ENCODE assay signal across 14 mouse cellular contexts in the genomic region with DNA sequence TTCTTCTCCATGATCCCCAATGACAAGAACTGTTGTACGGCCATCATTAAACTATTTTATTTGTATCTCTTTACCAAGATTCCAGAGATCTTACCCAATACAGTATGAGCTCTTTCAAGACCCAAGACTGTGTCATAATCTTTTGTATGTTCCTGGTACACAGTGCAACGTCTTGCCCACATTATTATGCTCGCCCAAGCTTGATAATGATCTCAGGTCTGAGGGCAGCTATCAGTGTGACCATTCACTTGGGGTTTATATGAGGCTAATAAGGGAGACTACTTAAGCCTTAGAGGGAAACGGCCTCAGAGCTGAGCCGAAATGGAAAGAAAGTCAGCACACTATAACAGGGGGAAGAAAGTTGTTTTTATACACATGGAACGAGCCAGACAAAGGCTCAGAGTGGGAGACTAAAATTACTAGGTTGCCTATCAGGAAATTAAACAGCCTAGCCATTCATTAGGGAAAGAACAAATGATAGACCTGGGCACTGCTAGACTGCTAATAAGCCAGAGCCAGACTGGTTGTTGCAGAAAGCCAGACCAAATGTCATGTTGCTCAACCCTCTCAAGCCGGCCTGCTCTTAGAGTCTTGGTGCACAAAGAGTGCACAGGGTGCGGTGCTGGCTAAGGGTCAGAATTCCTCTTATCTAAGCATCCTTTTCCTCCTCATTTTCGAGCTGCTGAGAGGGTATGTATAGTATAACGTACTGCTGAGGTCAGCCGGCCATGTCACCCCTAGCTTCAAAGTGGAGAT. TPM values are rescaled to one million over a fixed set of nuclear protein-coding genes. Genes with fewer than 3 reads are reported as not detected.
"Had no signal": no experiment of that assay in that cellular context is flagged by ENCODE, and none has a peak within 500 bp of the region (broad histone marks: within the 10 kb centered on the region; RNA-seq: fewer than 3 reads in every experiment).

No protein-coding gene starts in this region.

- H3K27ac ChIP-seq: kidney, postnatal 0 days; limb, embryonic 15.5 days; liver, embryonic 12.5 days; lung, embryonic 15.5 days; midbrain, embryonic 12.5 days; neural tube, embryonic 13.5 days; stomach, embryonic 15.5 days had no signal

- H3K9ac ChIP-seq: limb, embryonic 15.5 days; liver, embryonic 12.5 days; lung, embryonic 15.5 days; midbrain, embryonic 12.5 days; neural tube, embryonic 13.5 days; stomach, embryonic 15.5 days had no signal

- H3K27me3 ChIP-seq: limb, embryonic 15.5 days; liver, embryonic 12.5 days; lung, embryonic 15.5 days; midbrain, embryonic 12.5 days; neural tube, embryonic 13.5 days; stomach, embryonic 15.5 days had no signal

- H3K4me2 ChIP-seq: limb, embryonic 15.5 days; liver, embryonic 12.5 days; lung, embryonic 15.5 days; midbrain, embryonic 12.5 days; neural tube, embryonic 13.5 days; stomach, embryonic 15.5 days had no signal

- H3K4me1 ChIP-seq: limb, embryonic 15.5 days; liver, embryonic 12.5 days; midbrain, embryonic 12.5 days had no signal

- H3K36me3 ChIP-seq: limb, embryonic 15.5 days; liver, embryonic 12.5 days; lung, embryonic 15.5 days; midbrain, embryonic 12.5 days; neural tube, embryonic 13.5 days; stomach, embryonic 15.5 days had no signal

- H3K4me3 ChIP-seq: limb, embryonic 15.5 days; liver, embryonic 12.5 days; lung, embryonic 15.5 days; midbrain, embryonic 12.5 days; neural tube, embryonic 13.5 days; stomach, embryonic 15.5 days had no signal

- ATAC-seq: liver, embryonic 12.5 days; midbrain, embryonic 16.5 days had no signal

- DNase-seq: kidney, postnatal 36 days; layer of hippocampus, adult 9-11 months; layer of hippocampus, postnatal 36 days; lung, postnatal 36 days; retina, postnatal 1 day; thymus, postnatal 4 days had no signal

- H3K9me3 ChIP-seq: limb, embryonic 15.5 days; liver, embryonic 12.5 days; lung, embryonic 15.5 days; midbrain, embryonic 12.5 days; neural tube, embryonic 13.5 days; stomach, embryonic 15.5 days had no signal

RNA-seq across cellular contexts. Expression of a gene that starts 47.7 kb away (rescaled TPM):
- polyA plus RNA-seq: liver, embryonic 12.5 days had no signal
